Mouse (Mus musculus) megakaryocyte, embryonic 14.5 days (primary cell): ENCODE measurements around the gene Tmbim4. TPM values are rescaled to one million over a fixed set of nuclear protein-coding genes. Genes with fewer than 3 reads are reported as not detected.

ENCODE experiments used
- H3K27me3 ChIP-seq: replicated peaks from 2 replicates; pipeline ENCODE3; 2012; ENCODE audit warnings: inconsistent platforms
- H3K36me3 ChIP-seq: replicated peaks from 2 replicates; pipeline ENCODE3; 2012; ENCODE audit warnings: low read length, inconsistent platforms, mixed read lengths
- H3K4me1 ChIP-seq: 2 replicates; pipeline ENCODE4 v1.6.1; 2012; ENCODE audit warnings: inconsistent platforms
- H3K4me3 ChIP-seq: replicated peaks from 2 replicates; pipeline ENCODE3; 2012; ENCODE audit warnings: moderate library complexity, mild to moderate bottlenecking, inconsistent platforms
- H3K9me3 ChIP-seq: 2 replicates; pipeline ENCODE4 v1.6.1; 2012; ENCODE audit warnings: inconsistent platforms
- FLI1 ChIP-seq: IDR thresholded peaks from 2 replicates; pipeline ENCODE4 v1.6.1; 2012; ENCODE audit warnings: low read length, inconsistent platforms, mixed read lengths
- GATA1 ChIP-seq: IDR thresholded peaks from 3 replicates; pipeline ENCODE4 v1.6.1; 2012; ENCODE audit warnings: mixed read lengths, low read length, inconsistent platforms, borderline replicate concordance
- polyA plus RNA-seq: library from polyadenylated mRNA; stranded (reverse); fragments of >175 nt; gene quantifications from 2 replicates; pipeline ENCODE4 v1.2.3, GENCODE M21; 2012; ENCODE audit warnings: low replicate concordance; ENCODE audit not compliant: insufficient read depth

Gene Tmbim4
- polyA plus RNA-seq, 1 experiment: 300 TPM

DNA sequence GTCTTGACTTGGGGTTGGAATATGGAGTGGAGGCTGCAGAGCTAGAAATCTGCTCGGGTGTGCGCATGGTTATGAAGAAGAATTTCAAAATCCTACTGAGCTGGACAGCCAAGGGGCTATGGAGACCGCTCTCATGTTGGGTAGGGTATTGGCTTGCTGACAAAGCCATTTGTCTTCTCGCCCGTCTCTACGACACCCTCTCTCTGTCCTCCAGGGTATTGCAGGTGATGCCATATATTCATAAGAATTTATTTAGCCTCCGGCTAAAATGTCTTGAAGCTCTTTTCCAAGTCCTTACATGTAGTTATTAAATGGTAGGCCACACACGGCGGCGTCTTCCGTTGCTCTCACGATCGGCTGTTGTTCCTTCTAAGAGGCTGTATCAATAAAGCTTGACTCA lies 68.6 kb downstream of the Tmbim4 start:
- Histone ChIP-seq H3K36me3 (no peaks in the 10 kb centered on the region), H3K9me3 (peaks cover 9% of the 10 kb centered on the region), H3K27me3 (peaks cover 13% of the 10 kb centered on the region), H3K4me3 (no peak overlapping the region), H3K4me1 (peaks cover 14% of the 10 kb centered on the region)
- TF ChIP-seq GATA1: no peak
- TF ChIP-seq FLI1: no peak

DNA sequence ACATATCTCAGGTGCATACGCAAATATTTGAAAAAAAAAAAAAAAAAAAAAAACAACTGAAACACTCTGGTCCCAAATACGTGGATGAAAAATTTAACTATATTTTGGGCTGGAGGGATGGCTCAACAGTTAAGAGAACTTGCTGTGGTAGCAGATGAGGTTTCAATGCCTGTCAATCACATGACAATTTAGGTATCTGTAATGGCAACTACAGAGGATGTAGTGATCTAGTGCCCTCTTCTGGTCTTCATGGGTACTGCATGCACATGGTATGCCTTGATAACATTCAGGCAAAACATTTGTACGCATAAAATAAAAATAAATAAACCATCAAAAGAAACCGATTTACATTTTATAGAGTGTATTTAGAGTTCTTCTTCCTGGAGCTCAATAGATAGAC lies 69.4 kb downstream of the Tmbim4 start:
- H3K4me3 ChIP-seq: no peak overlapping the region
- no peak for TF ChIP-seq GATA1
- TF ChIP-seq FLI1: no peak

DNA sequence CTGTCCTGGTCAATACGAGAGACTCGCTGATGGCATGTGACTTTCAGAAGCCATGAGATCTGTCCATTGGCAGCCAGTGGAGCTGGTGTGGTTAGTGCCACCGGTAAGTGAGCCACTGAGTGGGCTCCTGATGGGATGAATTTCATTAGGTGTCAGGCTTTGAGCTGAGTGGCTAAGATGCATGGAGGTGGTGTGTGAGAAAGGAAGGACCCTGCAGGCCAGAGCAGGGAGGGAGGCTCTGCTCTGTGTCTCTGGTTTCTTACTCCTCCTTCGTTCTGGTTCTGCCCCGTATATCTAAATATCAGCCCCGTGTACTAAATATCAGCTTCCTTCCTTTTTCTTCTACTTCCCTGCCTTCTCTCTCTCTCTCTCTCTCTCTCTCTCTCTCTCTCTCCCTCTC lies 69.9 kb downstream of the Tmbim4 start:
- H3K4me1 ChIP-seq: peaks cover 14% of the 10 kb centered on the region
- peaks cover 13% of the 10 kb centered on the region for H3K27me3 ChIP-seq
- H3K36me3 ChIP-seq: no peaks in the 10 kb centered on the region
- peak overlapping the region; percentile 70 for H3K4me3 ChIP-seq
- peaks cover 6% of the 10 kb centered on the region for H3K9me3 ChIP-seq
- TF ChIP-seq GATA1: no peak
- no peak for TF ChIP-seq FLI1

More for the DNA sequence above, 69.4 kb downstream of the Tmbim4 start:
- no peaks in the 10 kb centered on the region for H3K36me3 ChIP-seq
- peaks cover 6% of the 10 kb centered on the region for H3K9me3 ChIP-seq
- peaks cover 13% of the 10 kb centered on the region for H3K27me3 ChIP-seq
- peaks cover 14% of the 10 kb centered on the region for H3K4me1 ChIP-seq

DNA sequence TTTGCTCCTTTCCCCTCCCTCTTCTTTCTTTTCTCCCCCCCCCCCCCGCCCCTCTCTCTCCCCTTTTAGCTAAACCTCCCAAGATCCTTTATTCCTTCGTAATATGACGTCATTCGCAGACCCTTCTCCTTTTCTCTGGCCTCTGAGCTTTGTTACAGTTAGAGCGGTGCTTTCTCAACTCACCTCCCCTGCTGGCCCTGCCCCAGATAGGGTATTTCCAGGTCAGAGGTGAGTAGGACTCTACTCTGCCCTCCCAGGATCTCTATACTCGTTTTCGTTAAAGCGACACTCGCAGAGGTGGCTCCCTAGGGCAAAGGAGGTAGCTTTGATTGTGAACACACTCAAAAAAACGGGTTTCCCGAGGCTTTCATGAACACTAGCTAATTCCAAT lies 70.5 kb downstream of the Tmbim4 start:
- TF ChIP-seq GATA1 (no peak), FLI1 (no peak)
- H3K9me3 ChIP-seq: peaks cover under 1% of the 10 kb centered on the region; the same call in 1 of the 2 replicates
- peaks cover 14% of the 10 kb centered on the region for H3K4me1 ChIP-seq
- no peaks in the 10 kb centered on the region for H3K36me3 ChIP-seq
- peaks cover 15% of the 10 kb centered on the region for H3K27me3 ChIP-seq
- H3K4me3 ChIP-seq: peak overlapping the region; percentile 14

DNA sequence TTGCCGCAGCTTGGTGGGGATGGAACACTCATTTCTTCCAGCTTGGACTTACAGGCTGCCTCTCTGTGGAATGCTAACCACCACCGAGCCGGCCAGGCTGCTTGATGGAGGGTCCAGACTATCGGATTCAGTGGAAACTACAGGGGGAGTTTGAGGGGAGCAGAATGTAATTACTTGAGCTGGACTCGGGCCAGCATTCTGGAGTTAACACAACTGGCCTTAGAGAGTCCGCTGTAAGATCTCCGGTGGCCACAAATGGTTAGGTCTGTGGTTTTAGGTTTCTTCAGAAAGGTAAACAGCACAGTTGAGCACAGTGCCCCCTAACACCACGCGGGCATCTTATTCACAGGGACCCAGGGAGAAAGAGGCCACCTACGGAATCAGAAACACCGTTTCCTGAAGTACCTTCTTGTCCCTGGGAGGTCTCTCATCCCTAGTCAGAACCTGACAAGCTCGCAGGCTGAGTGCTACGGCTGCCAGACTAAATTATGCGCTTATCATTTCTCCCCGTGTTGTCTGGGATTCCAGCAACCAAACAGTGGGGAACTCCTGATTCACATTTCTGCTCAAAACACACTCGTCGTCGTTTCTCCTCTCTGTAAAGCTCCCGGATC lies 71.0 kb downstream of the Tmbim4 start:
- peaks cover 14% of the 10 kb centered on the region for H3K4me1 ChIP-seq
- H3K27me3 ChIP-seq: peaks cover 16% of the 10 kb centered on the region
- no peak overlapping the region for H3K4me3 ChIP-seq
- H3K9me3 ChIP-seq: no peaks in the 10 kb centered on the region
- no peaks in the 10 kb centered on the region for H3K36me3 ChIP-seq
- no peak for TF ChIP-seq GATA1
- TF ChIP-seq FLI1: no peak

DNA sequence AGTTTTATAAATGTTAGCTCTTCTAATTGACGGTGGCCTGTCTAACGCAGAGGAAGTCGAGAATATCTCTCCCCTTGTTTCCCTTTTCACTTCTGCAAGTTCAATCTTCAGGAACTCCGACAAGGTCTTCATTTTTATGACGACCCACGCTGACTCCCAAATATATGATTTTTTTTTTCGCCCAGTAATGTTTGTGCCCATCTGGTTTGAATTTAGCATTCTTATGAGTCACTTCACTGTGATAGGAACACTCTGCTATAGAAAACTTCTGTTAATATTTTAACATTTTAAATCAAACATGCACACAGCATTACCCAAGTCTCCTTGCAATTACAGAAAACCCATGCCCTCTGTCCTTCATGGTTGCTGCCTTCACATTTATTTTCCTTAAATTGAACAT lies 71.9 kb downstream of the Tmbim4 start:
- H3K27me3 ChIP-seq: peaks cover 15% of the 10 kb centered on the region
- peaks cover 14% of the 10 kb centered on the region for H3K4me1 ChIP-seq
- H3K4me3 ChIP-seq: no peak overlapping the region
- no peaks in the 10 kb centered on the region for H3K9me3 ChIP-seq
- no peak for TF ChIP-seq GATA1
- H3K36me3 ChIP-seq: no peaks in the 10 kb centered on the region

Other genes starting within 250 kb of the Tmbim4 start
- 0.60 and 4.5 TPM in 2 replicates for gene Helb, start 88.6 kb upstream of the Tmbim4 start, polyA plus RNA-seq
- gene Irak3, start 540 bp downstream of the Tmbim4 start, polyA plus RNA-seq: 4.9 TPM in 1 of 2 replicates, not detected in the other
- gene Llph, start 25.5 kb downstream of the Tmbim4 start, polyA plus RNA-seq: 21.5 and 123 TPM in 2 replicates